Mouse (Mus musculus): ENCODE measurements at regions not wholly inside any gene's neighbourhood (a gene's known extent, or its start where the extent isn't known, plus 50 kb on each side); places are given as distances from the start of the nearest gene placed in this dataset.
A peak's percentile ranks its signal among the peaks of the same experiment; 100 is the strongest.

- TF ChIP-seq CTCF (IDR thresholded peaks at IDR 0.05; ENCODE audit: low read depth) = no peak
- peak; percentile 72 for ATAC-seq
- 7% methylated on average over 15 of the region's 15 CpGs for WGBS
- Histone ChIP-seq H3K9ac (replicated peaks; ENCODE audit: low read length) (peak overlapping the region; percentile 96), H3K4me1 (ENCODE audit: insufficient read depth, low read length) (peaks cover 20% of the 10 kb centered on the region; the same call in 1 of the 2 replicates), H3K4me2 (ENCODE audit: low read depth, low read length) (peak overlapping the region; percentile 74), H3K27ac (peak overlapping the region; percentile 100), H3K9me3 (ENCODE audit: low read length) (no peaks in the 10 kb centered on the region), H3K36me3 (ENCODE audit: insufficient read depth, low read length) (no peaks in the 10 kb centered on the region), H3K27me3 (ENCODE audit: insufficient read depth, low read length) (no peaks in the 10 kb centered on the region), H3K4me3 (ENCODE audit: low read length) (peak overlapping the region; percentile 94)
- DNase-seq (ENCODE audit: low spot score) = peak; percentile 91
Measured at GRCm38 (mm10) chr15:85669652-85670175, 65.1 kb upstream of the Ppara start.

GRCm38 (mm10) chr15:85670176-85670788 lies 64.5 kb upstream of the Ppara start:
- H3K27ac ChIP-seq = peak overlapping the region; percentile 100
- peak overlapping the region; percentile 74 for H3K4me2 ChIP-seq (ENCODE audit: low read depth, low read length)
- no peaks in the 10 kb centered on the region for H3K9me3 ChIP-seq (ENCODE audit: low read length)
- no peaks in the 10 kb centered on the region for H3K36me3 ChIP-seq (ENCODE audit: insufficient read depth, low read length)
- DNase-seq (ENCODE audit: low spot score) (peak; percentile 91), ATAC-seq (peak; percentile 80)
- WGBS = 2% methylated on average over 42 of the region's 64 CpGs
- peak overlapping the region; percentile 96 for H3K9ac ChIP-seq (replicated peaks; ENCODE audit: low read length)
- no peak for TF ChIP-seq CTCF (IDR thresholded peaks at IDR 0.05; ENCODE audit: low read depth)
- peak overlapping the region; percentile 94 for H3K4me3 ChIP-seq (ENCODE audit: low read length)
- peaks cover 22% of the 10 kb centered on the region; the same call in 1 of the 2 replicates for H3K4me1 ChIP-seq (ENCODE audit: insufficient read depth, low read length)
- no peaks in the 10 kb centered on the region for H3K27me3 ChIP-seq (ENCODE audit: insufficient read depth, low read length)

- H3K27ac ChIP-seq = peak overlapping the region; percentile 100
- H3K4me3 ChIP-seq (ENCODE audit: low read length) = peak overlapping the region; percentile 94
- peaks cover 29% of the 10 kb centered on the region; the same call in 1 of the 2 replicates for H3K4me1 ChIP-seq (ENCODE audit: insufficient read depth, low read length)
- H3K36me3 ChIP-seq (ENCODE audit: insufficient read depth, low read length) = no peaks in the 10 kb centered on the region
- ATAC-seq = peak; percentile 77
- peak overlapping the region; percentile 96 for H3K9ac ChIP-seq (replicated peaks; ENCODE audit: low read length)
- no peaks in the 10 kb centered on the region for H3K9me3 ChIP-seq (ENCODE audit: low read length)
- H3K4me2 ChIP-seq (ENCODE audit: low read depth, low read length) = peak overlapping the region; percentile 74
- no peak for TF ChIP-seq CTCF (IDR thresholded peaks at IDR 0.05; ENCODE audit: low read depth)
- H3K27me3 ChIP-seq (ENCODE audit: insufficient read depth, low read length) = no peaks in the 10 kb centered on the region
- peak; percentile 93 for DNase-seq (ENCODE audit: low spot score)
- WGBS = under 1% methylated on average over 116 of the region's 141 CpGs
Measured at GRCm38 (mm10) chr15:85670789-85671700, 63.7 kb upstream of the Ppara start.

- peak overlapping the region; percentile 100 for H3K27ac ChIP-seq
- 3% methylated on average over 50 of the region's 50 CpGs for WGBS
- no peaks in the 10 kb centered on the region for H3K27me3 ChIP-seq (ENCODE audit: insufficient read depth, low read length)
- H3K4me1 ChIP-seq (ENCODE audit: insufficient read depth, low read length) = peaks cover 25% of the 10 kb centered on the region; the same call in 1 of the 2 replicates
- TF ChIP-seq CTCF (IDR thresholded peaks at IDR 0.05; ENCODE audit: low read depth) = no peak
- DNase-seq (ENCODE audit: low spot score) (no peak), ATAC-seq (no peak)
- no peaks in the 10 kb centered on the region for H3K9me3 ChIP-seq (ENCODE audit: low read length)
- peak overlapping the region; percentile 74 for H3K4me2 ChIP-seq (ENCODE audit: low read depth, low read length)
- H3K4me3 ChIP-seq (ENCODE audit: low read length) = peak overlapping the region; percentile 94
- no peaks in the 10 kb centered on the region for H3K36me3 ChIP-seq (ENCODE audit: insufficient read depth, low read length)
- peak overlapping the region; percentile 96 for H3K9ac ChIP-seq (replicated peaks; ENCODE audit: low read length)
Measured at GRCm38 (mm10) chr15:85671701-85672191, 63.0 kb upstream of the Ppara start.

GRCm38 (mm10) chr15:85672376-85672775 lies 62.4 kb upstream of the Ppara start:
- peak overlapping the region; percentile 94 for H3K4me3 ChIP-seq (ENCODE audit: low read length)
- no peak for ATAC-seq
- H3K9me3 ChIP-seq (ENCODE audit: low read length) = no peaks in the 10 kb centered on the region
- no peak for TF ChIP-seq CTCF (IDR thresholded peaks at IDR 0.05; ENCODE audit: low read depth)
- H3K36me3 ChIP-seq (ENCODE audit: insufficient read depth, low read length) = no peaks in the 10 kb centered on the region
- H3K27me3 ChIP-seq (ENCODE audit: insufficient read depth, low read length) = no peaks in the 10 kb centered on the region
- DNase-seq (ENCODE audit: low spot score) = no peak
- WGBS = 30% methylated on average over 3 of the region's 3 CpGs
- peaks cover 25% of the 10 kb centered on the region; the same call in 1 of the 2 replicates for H3K4me1 ChIP-seq (ENCODE audit: insufficient read depth, low read length)
- H3K9ac ChIP-seq (replicated peaks; ENCODE audit: low read length) = peak overlapping the region; percentile 96
- peak overlapping the region; percentile 74 for H3K4me2 ChIP-seq (ENCODE audit: low read depth, low read length)
- peak overlapping the region; percentile 100 for H3K27ac ChIP-seq

- WGBS = 16% methylated on average over 3 of the region's 3 CpGs
- peak overlapping the region; percentile 96 for H3K9ac ChIP-seq (replicated peaks; ENCODE audit: low read length)
- no peaks in the 10 kb centered on the region for H3K9me3 ChIP-seq (ENCODE audit: low read length)
- peaks cover 28% of the 10 kb centered on the region; the same call in 1 of the 2 replicates for H3K4me1 ChIP-seq (ENCODE audit: insufficient read depth, low read length)
- TF ChIP-seq CTCF (IDR thresholded peaks at IDR 0.05; ENCODE audit: low read depth) = no peak
- H3K27me3 ChIP-seq (ENCODE audit: insufficient read depth, low read length) = no peaks in the 10 kb centered on the region
- peak overlapping the region; percentile 100 for H3K27ac ChIP-seq
- DNase-seq (ENCODE audit: low spot score) (no peak), ATAC-seq (no peak)
- H3K36me3 ChIP-seq (ENCODE audit: insufficient read depth, low read length) = no peaks in the 10 kb centered on the region
- peak overlapping the region; percentile 74 for H3K4me2 ChIP-seq (ENCODE audit: low read depth, low read length)
- H3K4me3 ChIP-seq (ENCODE audit: low read length) = peak overlapping the region; percentile 94
Measured at GRCm38 (mm10) chr15:85672931-85673330, 61.9 kb upstream of the Ppara start.

All from hindbrain, postnatal 0 days (tissue).